Mouse (Mus musculus) T-cell, adult 2 months (primary cell): Measurements from ENCODE around the gene Rho.

Source experiments
- DNase-seq: peaks from one replicate; pipeline ENCODE4 v3.0.0; 2022; ENCODE audit warnings: low spot score

The Rho gene

GRCm38 (mm10) chr6:115931639-115932038 lies at the start of gene Rho:
Rho (plus strand) TSS chr6:115931748.
- DNase-seq, result no peak

- DNase-seq, result no peak
These were observed 47.5 kb upstream of the Rho start for GRCm38 (mm10) chr6:115884018-115884417.

GRCm38 (mm10) chr6:115886894-115887293 lies 44.7 kb upstream of the Rho start:
- no peak for DNase-seq

- DNase-seq, result no peak
These were observed 43.3 kb upstream of the Rho start for GRCm38 (mm10) chr6:115888296-115888695.

GRCm38 (mm10) chr6:115890601-115891000 lies 40.9 kb upstream of the Rho start:
- DNase-seq, result no peak

- no peak for DNase-seq
These were observed 40.5 kb upstream of the Rho start for GRCm38 (mm10) chr6:115891061-115891460.

GRCm38 (mm10) chr6:115891497-115892061 lies 40.0 kb upstream of the Rho start:
- no peak for DNase-seq

- DNase-seq, result no peak
These were observed 39.2 kb upstream of the Rho start for GRCm38 (mm10) chr6:115892363-115892762.

- no peak for DNase-seq
These were observed 35.2 kb upstream of the Rho start for GRCm38 (mm10) chr6:115896346-115896745.

GRCm38 (mm10) chr6:115897117-115897516 lies 34.4 kb upstream of the Rho start:
- no peak for DNase-seq

- peak; percentile 6 for DNase-seq
These were observed 33.5 kb upstream of the Rho start for GRCm38 (mm10) chr6:115897926-115898520.

- DNase-seq, result no peak
These were observed 30.5 kb upstream of the Rho start for GRCm38 (mm10) chr6:115901062-115901461.

GRCm38 (mm10) chr6:115901489-115901931 lies 30.0 kb upstream of the Rho start:
- DNase-seq, result no peak

- DNase-seq, result no peak
These were observed 29.0 kb upstream of the Rho start for GRCm38 (mm10) chr6:115902545-115902944.

GRCm38 (mm10) chr6:115905568-115905967 lies 26.0 kb upstream of the Rho start:
- DNase-seq, result no peak

GRCm38 (mm10) chr6:115906455-115906854 lies 25.1 kb upstream of the Rho start:
- DNase-seq, result no peak

- no peak for DNase-seq
These were observed 24.7 kb upstream of the Rho start for GRCm38 (mm10) chr6:115906871-115907270.

- DNase-seq, result no peak
These were observed 23.0 kb upstream of the Rho start for GRCm38 (mm10) chr6:115908421-115908982.

GRCm38 (mm10) chr6:115909052-115909451 lies 22.5 kb upstream of the Rho start:
- no peak for DNase-seq

GRCm38 (mm10) chr6:115909940-115910339 lies 21.6 kb upstream of the Rho start:
- DNase-seq, result no peak

- no peak for DNase-seq
These were observed 19.8 kb upstream of the Rho start for GRCm38 (mm10) chr6:115911763-115912162.

GRCm38 (mm10) chr6:115913482-115913881 lies 18.1 kb upstream of the Rho start:
- no peak for DNase-seq

GRCm38 (mm10) chr6:115914511-115915202 lies 16.9 kb upstream of the Rho start:
- DNase-seq, result no peak
